Mouse (Mus musculus) kidney, postnatal 4 days (tissue): ENCODE data around the gene Memo1.
"Not testable (repeated sequence)": the region's sequence is repeated elsewhere in the genome, so short reads cannot be mapped to it uniquely, and the experiment has no call there.

Experiments used
- DNase-seq, 2 experiments: peaks; one replicate each; pipeline ENCODE4 v3.0.0; 2021; ENCODE audit warnings: mixed read lengths in 2 of 2

The Memo1 gene

DNA sequence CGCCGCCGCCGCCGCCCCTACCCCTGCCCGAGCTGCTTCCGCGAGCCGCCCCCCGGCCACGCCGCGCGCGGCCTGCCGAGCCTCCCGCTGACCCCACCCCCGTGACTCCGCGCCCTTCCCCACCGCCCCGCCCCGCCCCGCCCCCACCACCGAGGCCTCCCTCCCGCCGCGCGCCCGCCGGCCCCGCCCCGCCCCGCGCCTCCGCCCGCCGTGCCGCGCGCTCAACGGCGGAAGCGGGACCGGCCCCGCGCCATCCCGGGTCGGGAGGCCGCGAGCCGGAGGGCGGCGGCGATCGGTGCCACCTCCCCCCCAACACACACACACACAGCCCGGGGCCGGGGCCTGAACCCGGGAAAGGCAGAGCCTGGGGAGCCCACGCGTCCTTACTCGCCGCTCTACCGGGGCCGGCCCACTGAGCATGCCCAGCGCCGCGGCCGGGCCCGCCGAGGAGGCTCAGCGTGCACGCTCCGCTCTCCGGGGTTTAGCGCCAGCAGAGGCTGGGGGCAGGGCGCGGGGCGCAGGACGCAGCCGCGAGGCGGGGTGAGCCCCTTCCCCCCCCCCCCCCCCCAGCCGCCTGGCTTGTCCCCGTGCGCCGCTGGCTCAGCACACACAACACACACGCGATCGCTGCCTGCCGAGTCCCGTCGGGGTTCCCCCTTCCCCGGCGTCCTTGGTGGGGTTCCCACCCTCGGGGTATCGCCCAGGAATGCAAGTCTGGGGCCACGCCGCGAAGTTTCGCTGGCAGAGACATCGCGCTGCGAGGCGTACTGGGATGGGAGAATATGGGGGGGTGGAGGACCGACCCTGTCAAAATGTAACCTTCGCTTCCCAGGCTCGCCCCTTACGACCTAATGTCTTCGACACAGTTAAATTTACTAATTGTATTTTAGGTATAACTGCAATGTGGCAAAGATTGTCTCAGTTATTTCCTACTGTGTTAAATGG, at the start of gene Memo1:
Gene Memo1, minus strand, starts transcription at position 496 of the 945 bp plus-strand sequence.
- peak; percentile 86 to 92 for DNase-seq

DNA sequence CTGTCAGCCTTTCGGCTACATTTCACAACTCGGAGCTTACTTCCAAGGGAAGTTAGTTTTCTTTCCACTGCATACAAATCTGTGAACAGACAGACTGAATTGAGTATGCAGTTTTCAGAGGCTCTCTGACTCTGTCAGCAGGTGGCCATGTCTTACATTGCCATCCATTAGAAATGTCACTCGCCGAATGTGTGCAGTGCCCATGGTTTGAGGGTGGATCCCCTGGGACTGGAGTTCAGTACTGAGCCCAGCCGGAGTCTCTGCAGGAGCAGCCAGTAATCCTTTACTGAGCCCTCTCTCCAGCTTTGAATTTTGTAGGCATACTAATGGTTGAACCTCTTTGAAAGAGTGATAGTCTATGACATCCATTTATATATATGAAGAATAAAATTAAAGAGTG, 45.8 kb upstream of the Memo1 start:
- no peak for DNase-seq

DNA sequence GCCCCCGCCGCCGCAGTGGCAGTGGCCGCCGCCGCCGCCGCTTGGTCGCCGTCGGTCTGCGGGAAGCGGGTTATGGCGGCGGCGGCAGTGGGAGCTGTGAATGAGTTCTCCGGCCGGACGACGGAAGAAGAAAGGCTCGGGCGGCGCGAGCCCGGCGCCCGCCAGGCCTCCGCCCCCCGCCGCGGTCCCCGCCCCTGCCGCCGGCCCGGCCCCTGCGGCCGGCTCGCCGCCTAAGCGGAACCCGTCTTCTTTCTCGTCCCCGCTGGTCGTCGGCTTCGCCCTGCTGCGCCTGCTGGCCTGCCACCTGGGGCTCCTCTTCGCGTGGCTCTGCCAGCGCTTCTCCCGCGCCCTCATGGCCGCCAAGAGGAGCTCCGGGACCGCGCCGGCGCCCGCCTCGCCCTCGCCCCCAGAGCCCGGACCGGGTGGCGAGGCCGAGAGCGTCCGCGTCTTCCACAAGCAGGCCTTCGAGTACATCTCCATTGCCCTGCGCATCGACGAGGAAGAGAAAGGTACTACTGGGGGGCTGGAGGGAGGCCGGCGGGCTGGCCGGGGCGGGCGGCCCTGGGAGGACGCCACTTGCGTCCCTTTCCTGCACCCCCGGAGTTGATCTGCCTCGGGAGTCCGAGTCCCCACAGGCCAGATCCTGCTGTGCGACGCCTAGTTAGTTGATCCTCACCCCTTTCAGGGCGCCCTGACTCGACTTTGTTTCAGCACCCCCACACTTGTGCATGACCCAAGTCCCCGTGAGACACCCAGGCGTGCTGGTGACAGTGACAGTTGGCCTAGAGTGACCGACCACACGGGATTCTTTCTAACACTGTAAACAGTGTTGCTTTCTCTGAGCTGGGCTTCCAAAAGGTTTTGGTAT, 43.9 kb upstream of the Memo1 start, which contains the start of gene Spast:
Gene Spast, plus strand, starts transcription at position 51 of the 868 bp plus-strand sequence.
- DNase-seq: peak; percentile 79 to 87

DNA sequence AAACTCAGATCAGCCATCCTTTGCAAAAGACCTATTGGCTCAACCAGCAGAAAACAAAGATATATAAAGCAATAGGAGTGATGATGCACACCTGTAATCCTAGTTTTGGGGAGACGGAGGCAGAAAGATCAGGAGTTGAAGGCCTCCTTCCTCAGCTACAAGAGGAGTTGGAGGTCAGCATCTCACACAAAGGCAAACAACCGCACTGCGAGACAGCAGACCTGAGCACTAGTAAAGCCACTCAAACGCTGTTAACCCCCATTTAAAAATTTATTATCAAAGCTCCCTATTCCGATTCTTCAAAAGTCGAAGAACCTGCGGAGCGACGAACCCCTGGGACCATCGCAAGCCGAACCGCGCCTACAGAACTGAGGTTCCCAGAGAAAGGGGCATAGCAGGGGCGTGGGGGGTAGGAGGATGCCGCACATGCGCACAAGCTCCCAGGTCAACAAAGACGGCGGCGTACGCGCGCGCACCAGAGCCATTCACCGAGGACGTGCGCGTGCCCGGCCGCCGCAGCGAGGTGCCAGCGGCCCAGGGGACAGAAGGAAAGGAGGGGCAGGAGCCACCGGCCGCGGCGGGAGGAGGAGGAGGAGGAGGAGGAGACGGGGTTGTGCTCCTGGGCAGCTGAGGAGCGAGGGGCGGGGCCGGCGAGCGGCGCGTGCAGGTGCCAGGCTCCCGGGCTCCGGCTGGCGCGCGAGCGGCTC, 43.1 kb upstream of the Memo1 start:
- DNase-seq: peak; percentile 96 to 98

DNA sequence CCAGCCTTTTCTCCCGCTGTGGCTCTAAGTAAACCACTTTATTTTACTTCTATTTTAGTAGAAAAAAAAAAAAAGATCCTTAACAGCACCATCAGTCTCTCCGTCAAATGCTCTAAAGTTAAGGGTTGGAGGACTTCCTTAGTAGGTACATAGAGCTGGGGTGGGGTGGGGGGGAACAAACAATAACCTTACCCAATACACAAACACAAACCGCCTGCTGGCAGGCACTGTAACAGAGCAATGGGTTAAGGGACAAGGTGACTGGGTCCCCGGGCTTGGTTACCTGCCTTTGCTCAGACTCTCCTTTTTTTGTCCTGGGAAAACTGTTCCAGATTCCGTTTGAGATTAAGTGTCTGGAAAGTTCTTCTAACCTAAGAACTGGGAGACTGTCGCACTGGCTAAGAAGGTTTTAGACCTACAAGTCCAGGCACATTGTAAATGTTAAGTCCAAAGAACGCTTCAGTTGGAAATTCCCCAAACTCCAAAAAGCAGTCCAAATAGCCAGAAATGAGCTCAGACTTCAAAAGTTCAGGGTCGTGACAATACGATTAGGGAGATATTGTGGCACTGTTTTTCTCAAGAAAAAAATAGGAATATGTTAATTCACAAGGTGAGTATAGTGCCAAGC, 35.8 kb upstream of the Memo1 start:
- no peak for DNase-seq

DNA sequence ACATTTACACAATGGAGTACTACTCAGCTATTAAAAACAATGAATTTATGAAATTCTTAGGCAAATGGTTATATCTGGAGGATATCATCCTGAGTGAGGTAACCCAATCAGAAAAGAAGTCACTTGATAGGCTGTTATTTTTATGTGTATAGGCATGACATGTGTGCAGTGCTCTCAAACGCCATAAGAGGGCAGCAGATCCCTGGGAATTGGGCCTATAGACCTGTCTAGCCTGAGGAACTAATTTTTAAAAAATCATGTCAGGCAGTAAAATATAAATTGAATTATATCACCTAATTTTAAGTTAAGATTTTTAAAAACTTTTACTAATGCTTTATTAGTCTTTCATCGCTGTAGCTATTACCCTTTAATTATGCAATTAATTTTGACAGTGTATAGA, 32.8 kb upstream of the Memo1 start:
- DNase-seq: peak; percentile 76 to 78

DNA sequence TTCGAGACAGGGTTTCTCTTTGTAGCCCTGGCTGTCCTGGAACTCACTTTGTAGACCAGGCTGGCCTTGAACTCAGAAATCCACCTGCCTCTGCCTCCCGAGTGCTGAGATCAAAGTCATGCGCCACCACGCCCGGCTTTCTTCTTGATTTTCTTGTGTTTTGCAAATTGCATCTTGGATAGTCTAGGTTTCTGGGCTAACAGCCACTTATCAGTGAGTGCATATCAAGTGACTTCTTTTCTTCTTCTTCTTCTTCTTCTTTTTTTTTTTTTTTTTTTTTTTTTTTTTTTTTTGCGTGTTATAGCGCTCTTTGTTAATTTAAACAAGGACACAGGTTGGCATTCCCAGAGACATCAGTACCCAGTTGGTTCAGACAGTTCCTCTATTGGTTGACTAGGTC, 31.9 kb upstream of the Memo1 start:
- DNase-seq: not testable (repeated sequence)

DNA sequence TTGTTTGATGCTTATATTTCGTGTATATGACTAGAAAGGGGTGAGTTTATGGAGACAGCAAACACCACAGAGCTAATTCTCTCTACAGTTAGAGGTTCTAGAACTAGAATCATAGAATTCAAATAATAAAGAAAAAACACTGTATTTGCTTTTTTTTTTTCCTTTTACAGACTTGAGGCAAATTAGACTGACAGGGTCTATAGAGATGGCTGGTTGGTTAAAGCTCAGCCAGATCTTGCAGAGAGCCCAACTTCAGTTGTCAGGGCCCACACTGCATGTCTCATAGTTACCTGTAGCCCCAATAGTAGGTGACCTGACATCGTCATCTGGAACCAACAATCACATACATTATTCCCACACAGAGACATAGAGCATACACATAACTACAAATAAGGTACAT, 28.5 kb upstream of the Memo1 start, which contains the start of gene Dpy30:
Gene Dpy30, minus strand, starts transcription at position 101 of the 400 bp plus-strand sequence.
- no peak for DNase-seq

DNA sequence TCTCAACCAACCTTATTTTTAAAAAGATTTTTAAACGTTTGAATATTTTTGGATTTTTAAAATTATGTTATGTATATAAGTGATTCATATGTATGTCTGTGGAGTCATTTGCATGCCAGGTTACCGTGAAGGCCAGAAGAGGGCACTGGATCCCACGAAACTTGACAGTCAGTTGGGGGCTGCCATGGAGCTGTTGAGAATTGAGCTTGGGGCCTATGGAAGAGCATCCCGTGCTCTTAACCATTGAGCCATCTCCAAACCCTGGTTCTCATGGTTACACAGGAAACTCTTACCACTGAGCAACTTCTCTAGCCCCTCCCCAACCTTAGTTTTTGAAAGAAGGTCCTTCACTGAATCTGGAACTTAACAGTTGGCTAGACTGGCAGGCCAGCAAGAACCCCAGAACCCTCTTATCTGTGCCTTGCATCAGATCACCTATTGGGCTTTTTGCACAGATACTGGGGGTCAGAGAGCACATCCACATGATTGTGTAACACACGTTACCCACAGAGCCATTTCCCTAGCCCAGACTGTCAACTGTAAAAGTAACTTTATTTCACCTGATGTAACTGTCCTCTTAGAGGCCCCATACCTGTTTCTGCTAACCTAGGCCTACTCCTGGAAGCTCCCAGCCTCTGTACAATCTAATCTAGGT, 27.2 kb upstream of the Memo1 start:
- peak in 1 of 2 experiments; percentile 16 for DNase-seq

DNA sequence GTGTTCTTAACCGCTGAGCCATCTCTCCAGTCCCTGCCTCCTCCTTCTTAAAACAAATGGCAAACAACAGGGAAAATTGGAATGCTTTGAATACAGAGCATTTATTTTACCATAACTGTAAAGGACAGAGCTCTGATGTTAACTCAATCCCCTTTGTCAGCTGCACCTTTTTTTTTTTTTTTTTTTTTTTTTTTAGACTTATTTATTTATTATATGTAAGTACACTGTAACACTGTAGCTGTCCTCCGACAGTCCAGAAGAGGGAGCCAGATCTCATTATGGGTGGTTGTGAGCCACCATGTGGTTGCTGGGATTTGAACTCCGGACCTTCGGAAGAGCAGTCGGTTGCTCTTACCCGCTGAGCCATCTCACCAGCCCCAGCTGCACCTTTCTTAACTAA, 23.4 kb upstream of the Memo1 start:
- no peak for DNase-seq

DNA sequence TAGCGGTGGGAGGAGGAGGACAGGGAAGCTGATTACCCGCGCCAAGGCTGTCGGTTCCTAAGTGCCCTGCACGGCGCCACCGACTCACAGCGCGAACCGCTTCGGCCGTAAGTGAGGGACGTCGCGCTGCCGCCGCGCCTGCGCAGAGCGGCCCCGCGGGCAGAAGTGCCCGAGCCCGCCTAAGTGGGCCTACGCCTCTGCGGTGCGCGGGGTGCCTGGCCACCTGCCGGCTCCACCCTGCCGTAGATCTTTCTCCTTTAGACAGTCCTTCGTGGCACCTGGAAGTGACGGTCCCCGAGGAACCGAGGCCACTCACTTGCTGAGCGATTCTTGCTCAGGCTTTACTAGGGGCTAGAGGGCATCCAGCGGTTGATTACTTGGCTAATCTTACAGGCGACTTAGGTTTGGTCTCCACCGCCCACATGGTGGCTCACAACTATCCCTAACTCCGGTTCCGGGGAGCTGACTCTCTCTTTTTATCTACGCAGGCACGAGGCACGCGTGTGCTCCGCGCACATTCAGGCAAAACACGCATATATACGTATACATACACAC, 21.1 kb upstream of the Memo1 start:
- DNase-seq: peak; percentile 88 to 94

DNA sequence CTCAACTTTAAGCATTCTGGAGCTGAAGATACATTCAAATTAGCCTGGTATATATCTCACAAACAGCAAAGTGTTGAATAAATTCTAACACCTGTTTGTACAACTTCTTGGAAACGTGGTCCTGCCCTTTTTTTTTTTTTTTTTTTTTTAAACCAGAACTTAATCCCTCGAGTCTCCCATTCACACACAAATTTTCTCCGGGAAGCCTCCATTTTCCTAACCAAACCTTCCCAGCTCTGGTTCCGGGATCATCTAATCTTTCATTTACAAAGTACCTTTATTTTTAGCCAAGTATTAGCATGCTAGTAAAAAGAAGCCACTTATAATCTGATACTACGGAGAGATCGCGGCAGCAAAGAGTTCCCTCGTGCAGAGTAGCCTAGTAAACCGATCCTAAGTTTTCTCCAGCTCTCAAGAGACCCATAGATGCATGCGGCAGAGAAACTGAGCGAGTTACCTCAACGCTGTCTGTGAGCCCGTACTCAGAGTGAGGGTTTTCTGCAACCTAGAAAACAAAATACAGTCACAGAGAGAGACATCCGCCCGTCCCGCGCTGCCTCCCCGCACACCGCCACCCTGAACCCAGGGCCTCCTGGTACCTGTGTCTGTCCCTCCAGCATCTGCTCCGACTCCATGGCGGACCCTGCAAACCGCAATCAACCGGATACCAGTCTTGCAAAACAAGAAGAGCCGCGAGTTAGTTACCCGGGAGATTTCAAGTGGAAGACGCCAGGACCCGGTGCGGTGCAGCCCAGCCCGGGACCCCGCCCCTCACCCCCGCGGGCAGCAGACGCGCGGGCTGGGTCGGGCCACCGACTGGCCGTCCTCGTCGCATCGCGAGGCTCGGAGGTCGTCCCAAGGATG, 20.4 kb upstream of the Memo1 start:
- DNase-seq: no peak

DNA sequence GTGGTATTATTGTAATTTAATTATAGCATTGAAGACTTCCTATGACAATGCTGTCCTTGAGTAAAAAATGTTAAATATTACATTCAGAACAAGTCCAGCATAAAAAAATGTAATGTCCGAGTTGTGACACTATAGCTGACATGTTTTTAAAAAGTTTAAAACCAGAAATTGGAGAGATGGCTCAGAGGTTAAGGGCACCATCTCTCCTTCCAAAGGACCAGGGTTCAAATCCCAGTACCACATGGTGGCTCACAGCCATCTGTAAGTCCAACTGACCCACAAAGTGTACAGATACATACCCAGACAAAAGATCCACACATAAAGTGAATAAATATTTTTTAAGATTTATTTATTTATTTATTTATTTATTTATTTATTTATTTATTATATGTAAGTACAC, 10.7 kb upstream of the Memo1 start:
- DNase-seq: no peak

DNA sequence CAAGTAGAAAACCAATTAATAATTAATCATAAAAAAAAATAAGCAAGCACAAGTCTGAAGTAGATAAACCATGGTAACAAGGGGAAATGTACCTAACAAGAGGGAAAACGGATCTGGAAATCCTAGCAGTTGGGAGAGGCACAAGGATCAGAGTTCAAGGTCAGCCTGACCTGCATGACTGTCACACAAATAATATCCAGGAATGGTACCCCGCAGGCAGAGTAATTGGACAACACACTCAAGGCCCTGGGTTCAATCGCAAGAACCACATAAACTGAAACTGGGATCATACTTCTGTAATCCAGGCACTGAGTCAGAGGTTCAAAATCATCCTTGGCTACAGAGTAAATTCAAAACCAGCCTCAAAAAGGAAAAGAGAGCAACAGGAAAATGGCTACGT, 10.3 kb upstream of the Memo1 start:
- no peak for DNase-seq

DNA sequence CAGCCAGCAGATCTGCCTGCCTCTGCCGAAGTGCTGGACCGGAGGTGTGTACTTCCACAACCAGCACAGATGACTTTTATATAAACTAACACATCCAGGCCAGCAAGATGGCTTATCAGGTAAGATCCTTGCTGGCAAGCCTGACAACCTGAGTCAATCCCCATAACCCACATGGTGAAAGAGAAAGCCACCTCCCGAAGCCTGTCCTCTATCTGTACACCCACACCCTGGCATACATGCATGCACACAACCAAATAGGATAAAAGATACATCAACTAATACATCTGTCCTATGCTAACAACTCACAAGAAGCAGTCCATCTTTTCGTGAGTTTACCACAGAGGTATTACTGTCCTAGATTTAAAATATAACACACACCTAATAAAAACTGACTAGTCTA, 8.7 kb upstream of the Memo1 start:
- DNase-seq: no peak

DNA sequence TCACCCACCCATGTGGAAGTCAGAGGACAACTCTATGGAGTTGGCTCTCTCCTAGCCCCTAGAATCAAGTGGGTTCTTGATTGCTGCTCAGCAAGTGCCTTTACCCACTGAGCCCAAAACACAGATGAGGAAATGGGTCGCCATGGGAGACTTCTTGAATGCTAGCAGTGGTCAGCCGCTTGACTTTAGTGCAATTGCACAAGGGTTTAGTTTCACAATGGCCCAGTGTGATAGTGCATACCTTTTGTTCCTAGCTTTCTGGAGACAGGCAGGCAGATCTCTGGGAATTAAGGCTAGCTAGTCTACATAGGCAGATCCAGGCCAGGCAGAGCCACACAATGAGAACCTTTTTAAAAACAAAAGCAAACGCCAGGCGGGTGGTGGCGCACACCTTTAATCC, 4.8 kb upstream of the Memo1 start:
- no peak for DNase-seq

DNA sequence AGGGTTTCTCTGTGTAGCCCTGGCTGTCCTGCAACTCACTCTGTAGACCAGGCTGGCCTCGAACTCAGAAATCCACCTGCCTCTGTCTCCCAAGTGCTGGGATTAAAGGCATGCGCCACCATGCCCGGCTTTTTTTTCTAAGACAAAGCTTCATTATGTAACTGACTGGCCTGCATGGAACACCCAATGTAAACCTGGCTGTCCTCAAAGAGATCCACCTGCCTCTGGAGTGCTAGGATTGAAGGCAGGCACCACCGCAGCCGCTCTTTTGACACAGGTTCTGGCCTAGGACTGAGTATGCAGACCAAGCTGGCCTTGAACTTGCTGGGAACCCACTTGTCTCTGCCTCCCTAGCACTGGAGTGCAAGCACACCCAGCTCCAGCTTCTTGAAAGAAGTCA, 1.7 kb upstream of the Memo1 start:
- not testable (repeated sequence) for DNase-seq

DNA sequence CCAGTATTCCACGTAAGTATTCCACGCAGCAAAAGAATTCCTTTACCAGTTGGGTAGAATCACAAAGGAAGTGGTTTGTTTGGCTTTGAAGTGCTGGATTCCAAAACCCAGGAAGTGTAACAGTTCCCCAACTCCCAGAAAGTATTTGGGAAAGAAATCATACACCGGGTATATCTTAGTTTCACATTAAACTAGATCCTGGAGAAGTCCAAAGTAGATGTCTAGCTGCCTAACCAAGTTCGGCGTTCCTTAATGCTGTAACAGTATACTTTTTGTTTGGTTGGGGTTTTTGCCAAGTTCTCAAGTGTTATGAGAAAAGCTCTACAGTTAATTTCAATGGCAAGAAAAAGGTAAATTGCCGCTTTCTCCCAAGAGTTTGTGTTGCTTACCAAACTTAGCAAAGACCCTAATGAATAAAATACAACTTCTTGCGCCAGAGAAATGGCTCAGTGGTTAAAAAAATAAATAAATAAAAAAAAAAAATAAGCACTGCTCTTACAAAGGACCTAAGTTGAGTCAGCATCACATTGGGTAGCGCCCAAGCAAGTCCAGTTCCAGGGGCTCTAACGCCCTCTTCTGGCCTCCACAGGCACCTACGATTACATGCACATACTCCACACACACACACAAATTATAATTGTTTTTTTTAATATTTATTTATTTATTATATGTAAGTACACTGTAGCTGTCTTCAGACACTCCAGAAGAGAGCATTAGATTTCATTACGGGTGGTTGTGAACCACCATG, 929 bp upstream of the Memo1 start:
- DNase-seq: peak; percentile 36 to 54

DNA sequence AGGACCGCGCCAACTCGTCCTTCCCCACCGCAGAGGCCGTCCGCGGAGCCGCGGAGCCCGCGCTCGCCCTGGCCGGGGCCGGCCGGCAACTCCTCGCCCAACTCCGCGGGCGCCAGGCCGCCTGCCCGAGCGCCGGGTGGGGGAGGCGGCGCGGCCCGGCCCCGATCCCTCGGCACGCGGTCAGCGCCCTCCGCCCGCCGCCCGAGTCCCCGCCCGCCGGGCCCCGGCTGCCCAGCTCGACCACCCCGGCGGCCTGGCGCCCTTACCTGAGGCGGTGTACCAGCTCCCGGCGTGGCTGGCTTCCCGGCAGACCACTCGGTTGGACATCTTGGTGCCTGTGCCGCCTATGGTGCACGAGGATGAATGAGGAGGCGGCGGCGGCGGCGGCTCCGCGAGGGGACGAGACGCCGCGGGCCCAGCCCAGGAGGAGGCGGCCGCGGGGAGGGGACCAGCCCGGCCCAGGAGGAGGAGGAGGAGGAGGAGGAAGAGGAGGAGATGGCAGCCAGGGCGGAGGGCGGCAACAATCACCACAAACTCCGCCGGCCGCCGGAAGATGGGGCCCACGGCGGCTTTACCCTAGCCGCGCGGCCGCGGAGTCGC, 795 bp downstream of the Memo1 start:
- DNase-seq: peak; percentile 85 to 91
